Mouse (Mus musculus): ENCODE measurements around the gene Lhcgr. TPM values are rescaled to one million over a fixed set of nuclear protein-coding genes. Genes with fewer than 3 reads are reported as not detected.

Lhcgr gene
- polyA plus RNA-seq, 1 experiment from 2014 or later: 2.8 TPM

DNA sequence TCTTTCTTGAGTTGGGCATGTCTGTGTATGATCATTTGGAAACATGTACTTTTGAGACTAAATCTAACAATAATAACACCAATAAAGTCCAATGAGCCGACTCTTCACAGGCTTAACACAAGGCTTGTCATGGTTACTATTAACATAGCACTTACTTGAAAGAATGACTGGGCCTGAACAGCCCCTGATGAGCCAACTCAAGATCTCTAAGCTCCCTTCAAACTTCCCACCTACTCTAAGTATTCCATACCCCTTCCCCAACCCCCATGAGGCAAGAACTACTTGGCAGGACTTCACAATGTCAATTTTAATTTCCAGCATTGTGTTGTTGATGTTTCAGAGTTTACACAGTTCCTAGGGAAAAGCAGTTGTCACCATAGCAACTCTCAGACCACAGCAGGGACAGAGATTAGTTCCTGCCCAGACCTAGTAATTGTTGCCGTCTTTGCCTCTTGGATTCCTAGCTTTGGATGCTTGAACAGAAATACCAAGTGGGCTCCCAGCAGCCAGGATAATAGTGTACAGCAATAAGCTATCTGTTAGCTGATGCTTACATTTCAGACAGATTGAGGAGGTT lies 22.4 kb downstream of the Lhcgr start:
- 42% methylated on average over 2 of the region's 2 CpGs for WGBS
- Histone ChIP-seq H3K4me3 (no peak overlapping the region), H3K36me3 (no peaks in the 10 kb centered on the region), H3K27ac (replicated peaks) (no peak overlapping the region; the same call in 1 of the 2 replicates), H3K4me1 (replicated peaks) (peaks cover 16% of the 10 kb centered on the region), H3K9ac (no peak overlapping the region), H3K9me3 (no peaks in the 10 kb centered on the region), H3K4me2 (no peak overlapping the region), H3K27me3 (no peaks in the 10 kb centered on the region)
- ATAC-seq (ENCODE audit: low FRiP score, low read depth): peak; percentile 69; the same call in 1 of the 2 replicates

DNA sequence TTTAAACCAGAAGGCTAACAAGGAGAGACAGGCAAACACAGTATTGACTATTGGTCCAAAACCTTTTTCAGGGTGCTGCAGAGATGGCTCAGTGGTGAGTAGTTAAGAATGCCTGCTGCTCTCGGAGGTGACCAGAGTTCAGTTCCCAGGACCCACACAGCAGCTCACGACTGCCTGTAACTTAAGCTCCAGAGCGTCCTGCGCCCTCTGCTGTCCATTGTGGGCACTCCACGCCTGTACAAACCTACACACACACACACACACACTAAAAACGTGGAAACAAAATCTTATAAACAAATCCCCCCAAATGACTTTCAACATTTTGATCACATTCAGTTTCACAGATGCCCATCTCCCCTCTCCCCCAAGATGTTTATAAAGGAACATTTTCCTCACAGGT lies 24.9 kb downstream of the Lhcgr start:
- Histone ChIP-seq H3K4me2 (no peak overlapping the region), H3K4me3 (no peak overlapping the region), H3K27me3 (no peaks in the 10 kb centered on the region), H3K9me3 (no peaks in the 10 kb centered on the region), H3K27ac (replicated peaks) (no peak overlapping the region), H3K36me3 (no peaks in the 10 kb centered on the region), H3K4me1 (replicated peaks) (0 out of 2 replicates have a peak, but pooled peaks cover 3% of the 10 kb centered on the region), H3K9ac (no peak overlapping the region)
- ATAC-seq (ENCODE audit: low FRiP score, low read depth): no peak
- WGBS: 90% methylated on average over 6 of the region's 6 CpGs

DNA sequence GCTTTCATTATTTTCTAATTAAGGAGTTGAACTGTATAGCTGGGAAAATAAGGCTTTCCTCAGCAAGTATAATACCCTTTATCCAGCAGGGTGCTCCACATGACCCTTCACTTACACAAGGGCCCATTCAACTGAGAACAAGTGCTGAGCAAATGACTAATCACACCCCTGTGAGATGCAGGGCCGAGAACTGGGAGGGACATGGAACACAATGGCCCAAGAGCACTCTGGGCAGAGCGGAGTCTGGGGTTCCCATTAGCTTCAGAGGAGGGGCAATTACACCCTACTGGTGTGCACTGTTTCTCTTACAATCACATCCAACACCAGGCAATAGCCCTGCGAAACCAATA lies 27.7 kb downstream of the Lhcgr start:
- Histone ChIP-seq H3K9me3 (no peaks in the 10 kb centered on the region), H3K36me3 (no peaks in the 10 kb centered on the region), H3K9ac (no peak overlapping the region), H3K4me2 (no peak overlapping the region), H3K4me3 (no peak overlapping the region), H3K27ac (replicated peaks) (no peak overlapping the region), H3K4me1 (replicated peaks) (no peaks in the 10 kb centered on the region), H3K27me3 (no peaks in the 10 kb centered on the region)
- 23% methylated on average over 3 of the region's 3 CpGs for WGBS
- ATAC-seq (ENCODE audit: low FRiP score, low read depth): peak; percentile 85

DNA sequence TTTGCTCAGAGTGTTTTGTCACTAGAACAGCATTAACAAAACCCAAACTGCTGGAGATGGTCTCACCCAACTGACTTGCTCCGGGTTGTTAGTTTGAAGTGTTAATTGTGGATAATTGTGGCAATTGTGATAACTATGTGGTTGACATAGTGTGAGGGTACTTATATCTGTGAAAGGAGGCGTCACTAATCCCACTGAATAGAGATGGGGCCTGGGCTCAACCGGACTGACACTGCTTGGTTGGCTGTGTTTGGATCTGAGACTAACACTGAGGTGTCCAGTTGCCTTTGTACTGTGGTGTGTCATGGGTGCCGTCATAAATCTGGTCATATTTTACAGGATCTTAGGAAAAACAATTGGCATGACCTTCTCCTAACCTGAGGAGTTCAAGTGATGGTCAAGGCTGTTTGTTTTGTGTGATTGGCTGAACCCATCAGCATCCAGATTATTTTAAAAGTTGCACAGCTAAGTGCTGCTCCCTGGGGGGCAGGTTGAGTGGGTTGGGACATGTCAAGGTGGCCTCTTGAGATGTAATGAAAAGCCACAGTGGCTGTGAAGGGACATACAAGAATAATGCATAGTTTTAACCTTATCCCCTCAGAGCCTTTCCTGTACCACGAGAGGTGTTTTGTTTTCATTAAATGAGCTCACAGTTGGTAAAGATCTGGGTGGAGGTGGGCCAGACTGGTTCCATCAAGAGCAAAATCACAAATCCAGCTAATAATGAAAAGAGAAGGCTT lies 28.2 kb downstream of the Lhcgr start:
- no peaks in the 10 kb centered on the region for H3K27me3 ChIP-seq
- ATAC-seq (ENCODE audit: low FRiP score, low read depth): peak; percentile 40
- no peak overlapping the region for H3K4me3 ChIP-seq
- peaks cover 2% of the 10 kb centered on the region for H3K4me1 ChIP-seq (replicated peaks)
- no peaks in the 10 kb centered on the region for H3K9me3 ChIP-seq
- no peak overlapping the region for H3K27ac ChIP-seq (replicated peaks)
- 20% methylated on average over 5 of the region's 5 CpGs for WGBS
- H3K9ac ChIP-seq: no peak overlapping the region
- no peaks in the 10 kb centered on the region for H3K36me3 ChIP-seq
- no peak overlapping the region for H3K4me2 ChIP-seq

DNA sequence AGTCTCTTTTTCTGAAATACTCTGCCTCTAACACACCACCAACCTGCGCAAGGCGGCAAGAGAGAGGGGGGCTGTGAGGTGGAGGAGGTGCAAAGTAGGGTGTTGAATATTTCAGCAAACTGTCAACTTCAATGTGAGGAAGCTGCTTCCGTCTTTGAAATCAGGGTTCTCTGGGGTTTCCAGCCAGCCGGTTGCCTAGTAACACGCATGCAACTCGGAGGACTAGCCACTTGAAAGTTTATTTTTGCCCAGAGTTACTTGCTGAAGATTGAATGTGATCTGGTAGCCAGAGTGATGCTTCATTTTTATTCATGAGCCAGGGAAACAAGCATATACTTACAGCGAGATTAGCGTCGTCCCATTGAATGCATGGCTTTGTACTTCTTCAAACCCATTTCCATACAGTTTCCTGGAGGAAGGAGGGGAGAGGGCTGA lies 33.8 kb downstream of the Lhcgr start:
- H3K27me3 ChIP-seq: no peaks in the 10 kb centered on the region
- WGBS: 11% methylated on average over 9 of the region's 9 CpGs

DNA sequence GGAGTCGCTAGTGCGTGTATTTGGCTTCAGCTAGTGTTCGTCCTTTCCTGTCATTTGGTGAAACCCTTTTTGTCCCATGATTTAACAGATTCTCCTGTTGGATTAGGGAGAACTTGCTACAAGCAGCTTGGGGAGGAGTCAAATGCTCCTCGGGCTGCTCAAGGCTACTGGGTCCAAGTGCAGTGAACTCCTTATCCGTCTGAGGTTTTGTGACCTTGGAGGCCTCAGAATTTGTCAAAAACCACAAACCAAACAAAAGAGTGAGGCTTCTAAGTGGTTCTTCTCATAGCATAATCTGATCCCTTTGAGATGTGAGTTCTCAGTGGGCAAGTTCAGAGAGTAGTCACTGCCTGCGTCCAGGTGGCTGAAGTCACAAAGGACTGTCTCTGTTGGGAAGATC lies 36.0 kb downstream of the Lhcgr start:
- H3K4me1 ChIP-seq (replicated peaks): peaks cover 33% of the 10 kb centered on the region
- H3K9me3 ChIP-seq: no peaks in the 10 kb centered on the region
- no peaks in the 10 kb centered on the region for H3K36me3 ChIP-seq
- H3K27ac ChIP-seq (replicated peaks): no peak overlapping the region
- no peak overlapping the region for H3K4me3 ChIP-seq
- 67% methylated on average over 6 of the region's 6 CpGs for WGBS
- no peaks in the 10 kb centered on the region for H3K27me3 ChIP-seq
- no peak for ATAC-seq (ENCODE audit: low FRiP score, low read depth)
- no peak overlapping the region for H3K4me2 ChIP-seq
- H3K9ac ChIP-seq: no peak overlapping the region

More for the DNA sequence above, 33.8 kb downstream of the Lhcgr start:
- Histone ChIP-seq H3K4me1 (replicated peaks) (peaks cover 27% of the 10 kb centered on the region), H3K9ac (no peak overlapping the region), H3K4me2 (peak overlapping the region; percentile 22), H3K4me3 (no peak overlapping the region), H3K36me3 (no peaks in the 10 kb centered on the region), H3K27ac (replicated peaks) (peak overlapping the region; percentile 58), H3K9me3 (no peaks in the 10 kb centered on the region)
- peak; percentile 57 for ATAC-seq (ENCODE audit: low FRiP score, low read depth)

DNA sequence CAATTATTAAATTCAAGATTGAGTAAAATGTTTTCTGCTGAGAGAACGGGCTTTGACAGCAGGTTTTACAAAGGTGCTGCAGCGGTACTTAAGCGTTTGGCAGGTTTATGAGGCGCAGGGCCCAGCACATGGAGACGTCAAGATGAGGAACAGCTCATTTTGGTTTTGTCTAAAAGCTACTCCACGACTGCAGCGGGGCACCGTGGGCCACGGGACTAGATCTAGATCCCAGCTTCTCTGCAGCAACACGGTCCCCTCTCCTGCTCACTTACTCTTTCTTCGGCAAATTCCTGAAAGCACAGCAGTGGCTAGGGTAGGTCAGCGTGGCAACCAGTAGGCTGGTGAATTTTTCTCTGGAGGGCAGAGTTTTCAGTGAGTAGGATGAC lies 38.3 kb downstream of the Lhcgr start:
- H3K9me3 ChIP-seq: no peaks in the 10 kb centered on the region
- WGBS: 40% methylated on average over 12 of the region's 12 CpGs
- no peak overlapping the region for H3K4me3 ChIP-seq
- peak overlapping the region; percentile 10; the same call in 1 of the 2 replicates for H3K27ac ChIP-seq (replicated peaks)
- H3K36me3 ChIP-seq: no peaks in the 10 kb centered on the region
- no peaks in the 10 kb centered on the region for H3K27me3 ChIP-seq
- H3K4me2 ChIP-seq: peak overlapping the region; percentile 45
- ATAC-seq (ENCODE audit: low FRiP score, low read depth): no peak
- peaks cover 30% of the 10 kb centered on the region for H3K4me1 ChIP-seq (replicated peaks)
- no peak overlapping the region for H3K9ac ChIP-seq

DNA sequence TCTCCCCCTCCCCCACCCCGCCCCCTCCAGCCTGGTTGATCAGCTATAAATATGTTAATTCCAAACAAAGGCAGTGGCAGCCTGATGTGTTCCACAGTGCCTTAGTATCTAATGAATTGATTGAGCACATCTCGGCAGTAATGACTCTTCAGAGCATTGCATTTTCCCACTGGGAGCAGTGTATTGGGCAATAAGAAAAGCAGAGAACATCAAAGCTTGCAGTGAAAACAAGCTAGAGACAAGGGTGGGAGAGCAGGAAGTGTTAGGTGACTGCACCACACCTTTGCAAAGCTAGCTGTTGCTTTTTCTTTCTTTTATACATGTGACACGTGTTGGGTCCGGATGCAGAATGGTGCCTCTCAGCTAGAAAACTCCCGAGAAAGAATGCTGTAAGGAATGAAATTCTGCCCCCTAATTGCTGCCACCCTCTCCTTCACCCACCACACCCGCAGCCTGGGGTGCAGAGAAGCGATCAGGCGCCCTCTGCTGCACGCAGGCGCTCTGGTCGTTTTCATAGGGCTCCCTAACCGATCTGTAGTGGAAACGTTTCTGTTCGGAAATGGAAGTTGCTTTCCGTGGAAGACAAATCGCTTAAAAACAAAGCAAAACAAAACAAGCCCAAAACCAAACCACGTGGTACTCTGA lies 38.8 kb downstream of the Lhcgr start:
- H3K9ac ChIP-seq: no peak overlapping the region
- WGBS: 5% methylated on average over 17 of the region's 17 CpGs
- H3K4me3 ChIP-seq: no peak overlapping the region
- H3K36me3 ChIP-seq: no peaks in the 10 kb centered on the region
- peak; percentile 63 for ATAC-seq (ENCODE audit: low FRiP score, low read depth)
- peak overlapping the region; percentile 45 for H3K4me2 ChIP-seq
- no peaks in the 10 kb centered on the region for H3K27me3 ChIP-seq
- peaks cover 25% of the 10 kb centered on the region for H3K4me1 ChIP-seq (replicated peaks)
- H3K9me3 ChIP-seq: no peaks in the 10 kb centered on the region
- peak overlapping the region; percentile 10 for H3K27ac ChIP-seq (replicated peaks)

DNA sequence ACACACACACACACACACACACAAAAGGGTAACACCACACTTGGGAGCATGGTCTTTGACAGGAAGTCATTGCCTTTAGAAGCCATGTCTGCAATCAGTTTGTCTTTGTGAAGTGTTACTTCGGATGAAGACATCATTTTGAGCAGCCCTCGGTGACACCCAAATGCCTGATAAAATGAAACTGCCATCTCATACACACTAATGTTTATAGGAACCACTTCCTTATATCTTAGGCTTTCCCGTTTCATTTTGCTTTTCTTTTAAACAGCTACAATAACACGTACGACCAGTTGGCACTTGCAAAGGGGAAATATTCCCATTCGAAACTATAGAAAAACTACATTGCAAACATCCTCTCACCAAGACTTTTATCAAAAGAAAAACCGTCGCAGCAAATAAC lies 42.1 kb downstream of the Lhcgr start:
- no peak overlapping the region for H3K4me3 ChIP-seq
- no peak for ATAC-seq (ENCODE audit: low FRiP score, low read depth)
- peaks cover 20% of the 10 kb centered on the region for H3K4me1 ChIP-seq (replicated peaks)
- H3K27ac ChIP-seq (replicated peaks): no peak overlapping the region
- H3K4me2 ChIP-seq: 0 out of 2 replicates have a peak overlapping the region, but pooled peaks have one; percentile 5
- H3K27me3 ChIP-seq: no peaks in the 10 kb centered on the region
- WGBS: 53% methylated on average over 8 of the region's 8 CpGs
- H3K9me3 ChIP-seq: no peaks in the 10 kb centered on the region
- H3K36me3 ChIP-seq: no peaks in the 10 kb centered on the region
- H3K9ac ChIP-seq: no peak overlapping the region

DNA sequence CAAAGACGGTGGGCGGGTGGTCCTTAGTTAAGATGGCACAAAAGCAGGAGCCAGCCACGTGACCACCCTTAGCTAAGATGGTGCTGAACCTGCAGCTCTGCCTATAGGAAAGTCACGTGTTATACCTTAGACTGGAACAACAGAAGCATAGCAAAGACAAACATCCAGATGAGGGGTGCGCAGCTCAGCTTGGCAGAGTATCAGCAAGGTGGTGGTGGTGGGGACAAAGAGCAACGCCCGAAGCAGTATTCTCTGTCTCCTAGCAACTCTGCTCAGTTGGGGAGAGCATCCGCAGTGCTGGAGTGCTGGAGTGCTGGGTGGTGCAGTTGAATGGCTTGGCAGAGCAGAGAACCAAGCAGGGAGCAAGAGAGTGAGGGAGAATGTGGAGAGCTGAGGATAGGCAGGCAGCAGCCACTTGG lies 85.5 kb downstream of the Lhcgr start:
- H3K27me3 ChIP-seq: no peaks in the 10 kb centered on the region
- ATAC-seq (ENCODE audit: low FRiP score, low read depth): peak; percentile 48; the same call in 1 of the 2 replicates
- H3K36me3 ChIP-seq: no peaks in the 10 kb centered on the region
- H3K27ac ChIP-seq (replicated peaks): no peak overlapping the region
- no peaks in the 10 kb centered on the region for H3K9me3 ChIP-seq
- 20% methylated on average over 8 of the region's 8 CpGs for WGBS
- H3K4me2 ChIP-seq: no peak overlapping the region
- H3K4me3 ChIP-seq: no peak overlapping the region
- H3K9ac ChIP-seq: no peak overlapping the region
- peaks cover 4% of the 10 kb centered on the region; the same call in 1 of the 2 replicates for H3K4me1 ChIP-seq (replicated peaks)

DNA sequence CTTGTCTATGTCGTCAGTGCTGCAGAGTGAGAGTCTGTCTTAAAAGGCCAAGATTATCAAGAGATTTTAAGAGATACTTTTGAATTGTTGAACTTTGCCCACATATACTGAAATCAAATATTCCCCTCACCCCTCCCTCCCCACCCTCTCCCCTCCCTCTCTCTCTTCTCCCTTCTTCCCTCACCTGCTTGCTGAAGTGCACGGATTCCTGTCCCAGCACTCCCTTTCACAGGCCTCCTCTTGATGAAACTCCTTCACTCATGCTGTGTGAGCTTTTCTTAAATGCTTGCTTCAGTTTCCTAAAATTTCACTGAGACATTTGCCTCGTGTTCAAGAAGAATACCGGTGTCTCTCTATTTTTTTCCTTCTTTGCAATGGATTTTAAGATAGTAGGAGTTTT lies 88.7 kb downstream of the Lhcgr start:
- Histone ChIP-seq H3K27me3 (no peaks in the 10 kb centered on the region), H3K9me3 (no peaks in the 10 kb centered on the region), H3K36me3 (no peaks in the 10 kb centered on the region), H3K9ac (no peak overlapping the region), H3K4me1 (replicated peaks) (peaks cover 4% of the 10 kb centered on the region; the same call in 1 of the 2 replicates), H3K27ac (replicated peaks) (no peak overlapping the region), H3K4me3 (no peak overlapping the region), H3K4me2 (no peak overlapping the region)
- 49% methylated on average over 4 of the region's 4 CpGs for WGBS
- no peak for ATAC-seq (ENCODE audit: low FRiP score, low read depth)

DNA sequence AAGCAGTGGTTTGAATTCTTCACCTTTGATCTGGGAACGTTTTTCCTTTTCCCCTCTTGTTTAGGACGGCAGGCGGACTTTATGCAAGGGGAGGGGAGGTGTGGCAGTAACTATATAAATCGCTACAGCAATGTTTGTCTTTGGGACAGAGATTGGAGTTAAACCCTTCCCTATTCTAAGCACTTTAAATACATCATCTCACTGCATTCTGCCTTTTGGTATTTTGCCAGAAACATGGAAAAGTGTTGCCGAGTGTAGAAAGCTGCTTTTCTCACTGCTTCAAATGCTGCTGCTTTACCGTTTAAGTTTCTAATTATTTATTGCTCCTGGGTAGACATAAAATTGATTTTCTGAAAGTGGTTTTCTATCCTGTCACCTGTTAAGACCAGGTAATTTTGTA lies 89.4 kb downstream of the Lhcgr start:
- ATAC-seq (ENCODE audit: low FRiP score, low read depth): no peak
- Histone ChIP-seq H3K4me1 (replicated peaks) (peaks cover 4% of the 10 kb centered on the region; the same call in 1 of the 2 replicates), H3K4me3 (no peak overlapping the region), H3K9me3 (no peaks in the 10 kb centered on the region), H3K27me3 (no peaks in the 10 kb centered on the region), H3K4me2 (no peak overlapping the region), H3K27ac (replicated peaks) (no peak overlapping the region), H3K36me3 (no peaks in the 10 kb centered on the region), H3K9ac (no peak overlapping the region)
- WGBS: 30% methylated on average over 6 of the region's 6 CpGs
